Mouse (Mus musculus) stomach, postnatal 0 days (tissue): ENCODE measurements around the gene Dcaf8.

Source experiments
- CTCF ChIP-seq: IDR thresholded peaks from 2 replicates; pipeline ENCODE4 v1.5.1; 2016; ENCODE audit warnings: antibody characterized with exemption, low read depth, mild to moderate bottlenecking, moderate library complexity
- EP300 ChIP-seq: optimal IDR thresholded peaks from 2 replicates; pipeline ENCODE3; 2016; ENCODE audit warnings: antibody characterized with exemption

DNA sequence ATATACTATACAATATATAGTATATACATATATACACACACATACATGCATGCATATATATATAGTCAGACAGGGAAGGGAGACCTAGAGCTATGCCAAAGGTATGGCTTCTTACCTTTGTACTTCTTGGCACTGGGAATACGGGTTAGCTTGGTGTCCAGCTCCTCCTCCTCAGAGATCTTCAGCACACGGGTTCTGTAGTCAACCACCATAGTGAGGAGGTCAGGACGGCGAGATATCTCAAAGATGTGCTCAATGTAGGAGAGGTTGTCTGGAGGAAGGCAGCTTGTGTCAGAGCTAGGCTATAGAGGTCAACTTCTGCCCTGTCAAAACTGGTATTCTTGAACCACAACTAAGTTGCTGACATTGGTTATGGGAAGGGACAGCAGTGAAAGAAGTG is 51.1 kb downstream of the Dcaf8 start:
- TF ChIP-seq CTCF = no peak
- TF ChIP-seq EP300 = no peak
